Mouse (Mus musculus) midbrain, embryonic 15.5 days (tissue): ENCODE data around the gene Maff. TPM values are rescaled to one million over a fixed set of nuclear protein-coding genes. Genes with fewer than 3 reads are reported as not detected.

Experiments used
- ATAC-seq: fragments of 200-750 bp; cut with Nextera tagmentation; replicated peaks from 2 replicates; pipeline ENCODE4 v1.8.0; 2017; ENCODE audit warnings: moderate TSS enrichment
- H3K27ac ChIP-seq: fragments of 300-500 bp; sonication (generic); 2 replicates; pipeline ENCODE4 v1.5.1; 2015; ENCODE audit warnings: mild to moderate bottlenecking, inconsistent platforms
- H3K27me3 ChIP-seq: fragments of 300-500 bp; sonication (generic); replicated peaks from 2 replicates; pipeline ENCODE4 v1.6.1; 2015; ENCODE audit warnings: inconsistent platforms
- H3K36me3 ChIP-seq: fragments of 300-500 bp; sonication (generic); replicated peaks from 2 replicates; pipeline ENCODE4 v1.6.1; 2015; ENCODE audit warnings: inconsistent platforms
- H3K4me1 ChIP-seq: fragments of 300-500 bp; sonication (generic); 2 replicates; pipeline ENCODE4 v1.6.1; 2015; ENCODE audit warnings: inconsistent platforms
- H3K4me2 ChIP-seq: fragments of 300-500 bp; sonication (generic); 2 replicates; pipeline ENCODE4 v1.6.1; 2015; ENCODE audit warnings: inconsistent platforms, mild to moderate bottlenecking, moderate library complexity
- H3K4me3 ChIP-seq: fragments of 300-500 bp; sonication (generic); 2 replicates; pipeline ENCODE4 v1.5.1; 2015; ENCODE audit warnings: mild to moderate bottlenecking, inconsistent platforms
- H3K9ac ChIP-seq: fragments of 300-500 bp; sonication (generic); 2 replicates; pipeline ENCODE4 v1.6.1; 2015; ENCODE audit warnings: mild to moderate bottlenecking, inconsistent platforms
- H3K9me3 ChIP-seq: fragments of 300-500 bp; sonication (generic); 2 replicates; pipeline ENCODE4 v1.6.1; 2016; ENCODE audit warnings: inconsistent platforms
- WGBS: fragments of 180-500 bp; shearing (Covaris S2); methylation state at CpG from one replicate; pipeline ENCODE4 v1.1.7; 2015; ENCODE audit warnings: mixed read lengths; 5-methylcytosine and 5-hydroxymethylcytosine counted together
- polyA plus RNA-seq: library from polyadenylated mRNA; unstranded; fragments of >200 nt; fragmentation: Nextera tagmentation; extraction: Ambion mirVana; gene quantifications from 2 replicates; pipeline ENCODE4 v1.2.1, GENCODE M21; 2015

Maff gene
- polyA plus RNA-seq, 1 experiment from 2014 or later = 0.80 TPM

- no peak for ATAC-seq
- Histone ChIP-seq H3K4me1 (peaks cover 17% of the 10 kb centered on the region), H3K4me2 (peak overlapping the region; percentile 95; the same call in 1 of the 2 replicates), H3K9me3 (no peaks in the 10 kb centered on the region), H3K27ac (no peak overlapping the region), H3K9ac (no peak overlapping the region; the same call in 1 of the 2 replicates), H3K4me3 (peak overlapping the region; percentile 47; the same call in 1 of the 2 replicates), H3K27me3 (peaks cover 14% of the 10 kb centered on the region), H3K36me3 (no peaks in the 10 kb centered on the region; the same call in 1 of the 2 replicates)
- WGBS = 87% methylated on average over 8 of the region's 8 CpGs
Measured at GRCm38 (mm10) chr15:79356481-79356880, 10.1 kb downstream of the Maff start.

- H3K36me3 ChIP-seq = peaks cover 5% of the 10 kb centered on the region; the same call in 1 of the 2 replicates
- peak; percentile 69 for ATAC-seq
- under 1% methylated on average over 73 of the region's 77 CpGs for WGBS
- peaks cover 14% of the 10 kb centered on the region for H3K27me3 ChIP-seq
- H3K4me3 ChIP-seq = peak overlapping the region; percentile 47
- peaks cover 17% of the 10 kb centered on the region for H3K4me1 ChIP-seq
- H3K9me3 ChIP-seq = no peaks in the 10 kb centered on the region
- H3K27ac ChIP-seq = no peak overlapping the region
- H3K9ac ChIP-seq = peak overlapping the region; percentile 45
- H3K4me2 ChIP-seq = peak overlapping the region; percentile 95
Measured at GRCm38 (mm10) chr15:79357036-79357911, 10.9 kb downstream of the Maff start.

- H3K36me3 ChIP-seq = peaks cover 9% of the 10 kb centered on the region; the same call in 1 of the 2 replicates
- no peak overlapping the region for H3K27ac ChIP-seq
- H3K4me1 ChIP-seq = peaks cover 17% of the 10 kb centered on the region
- peak overlapping the region; percentile 95 for H3K4me2 ChIP-seq
- H3K9ac ChIP-seq = no peak overlapping the region
- H3K9me3 ChIP-seq = no peaks in the 10 kb centered on the region
- WGBS = 37% methylated on average over 12 of the region's 12 CpGs
- H3K27me3 ChIP-seq = peaks cover 14% of the 10 kb centered on the region
- ATAC-seq = no peak
- H3K4me3 ChIP-seq = peak overlapping the region; percentile 47
Measured at GRCm38 (mm10) chr15:79357974-79358690, 11.7 kb downstream of the Maff start.

GRCm38 (mm10) chr15:79359954-79360353 lies 13.5 kb downstream of the Maff start:
- H3K9ac ChIP-seq = no peak overlapping the region

GRCm38 (mm10) chr15:79360371-79360770 lies 13.9 kb downstream of the Maff start:
- H3K36me3 ChIP-seq = peaks cover 15% of the 10 kb centered on the region
- ATAC-seq = no peak
- WGBS = 74% methylated on average over 7 of the region's 7 CpGs
- H3K4me3 ChIP-seq = no peak overlapping the region
- no peak overlapping the region for H3K4me2 ChIP-seq
- peaks cover 14% of the 10 kb centered on the region for H3K27me3 ChIP-seq
- H3K9me3 ChIP-seq = no peaks in the 10 kb centered on the region
- no peak overlapping the region for H3K27ac ChIP-seq
- peaks cover 17% of the 10 kb centered on the region for H3K4me1 ChIP-seq
- no peak overlapping the region for H3K9ac ChIP-seq

More at GRCm38 (mm10) chr15:79359954-79360353, 13.5 kb downstream of the Maff start:
- Histone ChIP-seq H3K4me1 (peaks cover 17% of the 10 kb centered on the region), H3K4me3 (no peak overlapping the region), H3K9me3 (no peaks in the 10 kb centered on the region), H3K27me3 (peaks cover 14% of the 10 kb centered on the region), H3K4me2 (no peak overlapping the region), H3K27ac (no peak overlapping the region), H3K36me3 (peaks cover 11% of the 10 kb centered on the region; the same call in 1 of the 2 replicates)
- WGBS = 43% methylated on average over 6 of the region's 6 CpGs
- ATAC-seq = no peak

- Histone ChIP-seq H3K27ac (no peak overlapping the region), H3K36me3 (peaks cover 21% of the 10 kb centered on the region)
- 69% methylated on average over 4 of the region's 4 CpGs for WGBS
Measured at GRCm38 (mm10) chr15:79361023-79361422, 14.6 kb downstream of the Maff start.

GRCm38 (mm10) chr15:79364120-79364519 lies 17.7 kb downstream of the Maff start:
- Histone ChIP-seq H3K4me1 (no peaks in the 10 kb centered on the region), H3K27ac (no peak overlapping the region), H3K4me3 (no peak overlapping the region), H3K4me2 (no peak overlapping the region), H3K9ac (no peak overlapping the region), H3K9me3 (no peaks in the 10 kb centered on the region), H3K27me3 (no peaks in the 10 kb centered on the region), H3K36me3 (peaks cover 27% of the 10 kb centered on the region)
- no peak for ATAC-seq
- 68% methylated on average over 6 of the region's 6 CpGs for WGBS

More at GRCm38 (mm10) chr15:79361023-79361422, 14.6 kb downstream of the Maff start:
- no peak overlapping the region for H3K4me2 ChIP-seq
- H3K9me3 ChIP-seq = no peaks in the 10 kb centered on the region
- peaks cover 17% of the 10 kb centered on the region for H3K4me1 ChIP-seq
- peaks cover 9% of the 10 kb centered on the region for H3K27me3 ChIP-seq
- no peak overlapping the region for H3K4me3 ChIP-seq
- ATAC-seq = no peak
- no peak overlapping the region for H3K9ac ChIP-seq

GRCm38 (mm10) chr15:79365068-79365467 lies 18.6 kb downstream of the Maff start:
- no peak overlapping the region for H3K4me2 ChIP-seq
- no peak for ATAC-seq
- H3K9me3 ChIP-seq = no peaks in the 10 kb centered on the region
- no peak overlapping the region for H3K9ac ChIP-seq
- no peak overlapping the region for H3K27ac ChIP-seq
- no peaks in the 10 kb centered on the region for H3K4me1 ChIP-seq
- H3K27me3 ChIP-seq = no peaks in the 10 kb centered on the region
- peaks cover 27% of the 10 kb centered on the region for H3K36me3 ChIP-seq
- H3K4me3 ChIP-seq = no peak overlapping the region
- WGBS = 94% methylated on average over 12 of the region's 12 CpGs

- WGBS = 94% methylated on average over 5 of the region's 5 CpGs
- Histone ChIP-seq H3K4me3 (no peak overlapping the region), H3K9ac (no peak overlapping the region), H3K9me3 (no peaks in the 10 kb centered on the region), H3K27me3 (no peaks in the 10 kb centered on the region), H3K4me1 (no peaks in the 10 kb centered on the region), H3K27ac (no peak overlapping the region), H3K4me2 (no peak overlapping the region), H3K36me3 (peaks cover 27% of the 10 kb centered on the region)
- ATAC-seq = no peak
Measured at GRCm38 (mm10) chr15:79366402-79366801, 20.0 kb downstream of the Maff start.

GRCm38 (mm10) chr15:79368313-79368811 lies 21.9 kb downstream of the Maff start:
- no peak overlapping the region for H3K9ac ChIP-seq
- 72% methylated on average over 14 of the region's 14 CpGs for WGBS
- H3K4me3 ChIP-seq = no peak overlapping the region
- ATAC-seq = no peak
- H3K36me3 ChIP-seq = peaks cover 18% of the 10 kb centered on the region
- no peaks in the 10 kb centered on the region for H3K9me3 ChIP-seq
- no peaks in the 10 kb centered on the region for H3K27me3 ChIP-seq
- H3K4me1 ChIP-seq = no peaks in the 10 kb centered on the region
- no peak overlapping the region for H3K27ac ChIP-seq
- H3K4me2 ChIP-seq = no peak overlapping the region

GRCm38 (mm10) chr15:79368861-79369440 lies 22.5 kb downstream of the Maff start:
- no peak overlapping the region for H3K9ac ChIP-seq
- no peak overlapping the region for H3K27ac ChIP-seq
- no peaks in the 10 kb centered on the region for H3K4me1 ChIP-seq
- peaks cover 18% of the 10 kb centered on the region for H3K36me3 ChIP-seq
- H3K4me2 ChIP-seq = no peak overlapping the region
- H3K4me3 ChIP-seq = no peak overlapping the region
- no peak for ATAC-seq
- H3K9me3 ChIP-seq = no peaks in the 10 kb centered on the region
- no peaks in the 10 kb centered on the region for H3K27me3 ChIP-seq
- 87% methylated on average over 8 of the region's 8 CpGs for WGBS
